Mouse (Mus musculus): ENCODE data around the gene Dxo. TPM values are rescaled to one million over a fixed set of nuclear protein-coding genes. Genes with fewer than 3 reads are reported as not detected.
"Not testable (repeated sequence)": the region's sequence is repeated elsewhere in the genome, so short reads cannot be mapped to it uniquely, and the experiment has no call there.

The Dxo gene
- total RNA-seq (2021), result 10 to 100 TPM; 36.6 to 40.8 TPM
- long read RNA-seq, transcript Dxo-211 (7 exons, 1,447 nt), result major isoform, 7 of 28 reads
- long read RNA-seq, partial matches to known transcripts, result 16 of 28 reads
- long read RNA-seq, other reads (novel, unspliced or antisense), result 4 of 28 reads

DNA sequence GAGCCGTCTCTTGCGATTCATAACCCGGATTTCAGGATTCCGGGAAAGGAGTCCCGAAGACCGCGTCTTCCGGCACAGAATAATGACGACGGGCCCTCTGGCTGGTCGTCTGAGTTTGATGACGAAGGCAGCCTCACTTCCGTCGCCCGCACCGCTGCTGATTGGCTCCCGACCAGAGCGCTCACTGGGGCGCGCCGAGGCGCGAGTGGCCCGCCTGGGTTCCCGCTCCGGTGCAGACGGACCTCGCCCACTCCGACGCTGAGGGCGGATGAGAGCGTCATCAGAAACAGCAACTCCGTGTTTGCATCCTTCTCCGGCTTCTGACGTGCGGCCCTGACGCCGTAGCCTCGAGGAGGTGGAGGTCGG lies at the start of gene Dxo, which contains the start of gene Stk19:
TSS of gene Dxo (plus strand) at position 164 of the 366 bp plus-strand sequence.
TSS of gene Stk19 (minus strand) at position 90 of the 366 bp plus-strand sequence.
- DNase-seq (ENCODE audit: low spot score in 2 of 2), result peak; percentile 97 to 99

DNA sequence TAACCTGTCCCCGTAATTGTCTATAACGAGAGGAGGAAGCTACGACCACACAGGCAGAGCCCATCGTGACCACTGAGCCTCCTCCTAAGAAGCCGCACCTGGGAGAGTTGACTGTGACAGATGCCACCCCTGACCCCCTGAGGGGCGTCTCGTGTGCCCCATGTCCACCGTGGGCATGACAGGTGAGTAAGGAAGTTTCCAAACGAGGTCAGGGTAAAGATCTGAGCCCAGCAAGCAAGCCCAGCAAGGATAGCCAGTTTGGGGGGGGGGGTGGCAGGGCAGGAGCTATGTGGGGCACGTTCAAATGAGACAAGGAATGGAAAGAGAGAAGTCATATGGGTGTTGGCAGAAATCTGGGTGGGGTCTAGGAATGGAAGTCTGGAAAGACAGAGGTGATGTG lies 41.8 kb upstream of the Dxo start:
- no peak for DNase-seq (ENCODE audit: low spot score in 2 of 2)

DNA sequence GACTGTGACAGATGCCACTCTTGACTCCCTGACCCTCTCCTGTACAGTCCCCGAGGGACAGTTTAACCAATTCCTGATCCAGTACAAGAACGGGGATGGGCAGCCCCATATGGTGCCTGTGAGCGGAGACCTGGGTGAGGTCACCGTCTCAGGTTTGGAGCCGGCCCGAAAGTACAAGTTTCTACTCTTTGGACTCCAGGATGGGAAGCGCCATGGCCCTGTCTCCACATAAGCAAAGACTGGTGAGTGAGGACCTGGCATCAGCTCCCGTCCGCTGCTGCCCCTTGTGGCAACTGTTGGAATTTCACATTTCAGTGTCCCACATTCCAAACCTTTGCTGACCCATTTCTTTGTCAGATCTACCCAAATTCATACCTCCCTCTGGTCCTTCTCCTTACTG lies 41.2 kb upstream of the Dxo start:
- peak in 1 of 2 experiments; percentile 48 for DNase-seq (ENCODE audit: low spot score in 2 of 2)

DNA sequence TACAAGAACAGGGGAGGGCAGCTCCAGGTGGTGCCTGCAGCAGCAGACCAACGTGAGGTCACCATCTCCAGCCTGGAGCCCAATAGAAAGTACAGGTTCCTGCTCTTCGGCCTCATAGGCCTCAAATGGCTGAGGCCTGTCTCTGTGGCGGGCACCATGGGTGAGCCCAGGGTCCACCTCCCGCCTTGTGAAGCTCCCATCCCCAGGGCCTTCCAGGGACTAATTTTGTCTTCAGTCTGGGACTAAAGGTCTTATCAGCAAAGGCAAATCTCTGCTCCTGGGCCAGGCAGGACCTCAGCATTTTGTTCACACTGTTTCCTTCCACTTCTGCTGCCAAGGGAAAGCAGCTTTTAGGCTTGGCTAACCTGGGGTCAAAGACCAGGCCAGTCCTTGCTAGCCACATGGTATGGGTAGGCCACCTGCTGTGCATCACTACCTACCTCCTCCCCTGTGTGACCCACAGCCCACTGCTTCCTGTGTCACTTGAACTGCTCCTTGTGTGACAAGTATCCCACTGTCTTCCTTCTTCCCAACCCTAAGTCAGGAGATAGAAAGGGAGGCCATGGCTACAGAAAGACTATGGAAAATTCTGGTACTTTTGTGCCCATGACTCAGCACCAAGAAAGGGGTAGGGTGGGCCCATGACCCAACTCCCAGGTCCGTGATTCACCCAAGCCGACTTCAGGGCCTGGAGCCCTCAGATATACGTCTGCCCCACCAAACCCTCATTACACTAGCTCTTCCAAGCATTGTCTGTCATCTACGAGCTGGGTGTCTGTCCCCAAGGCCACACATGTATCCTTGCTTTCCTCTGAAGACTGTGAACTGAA lies 40.3 kb upstream of the Dxo start:
- DNase-seq (ENCODE audit: low spot score in 2 of 2), result no peak

DNA sequence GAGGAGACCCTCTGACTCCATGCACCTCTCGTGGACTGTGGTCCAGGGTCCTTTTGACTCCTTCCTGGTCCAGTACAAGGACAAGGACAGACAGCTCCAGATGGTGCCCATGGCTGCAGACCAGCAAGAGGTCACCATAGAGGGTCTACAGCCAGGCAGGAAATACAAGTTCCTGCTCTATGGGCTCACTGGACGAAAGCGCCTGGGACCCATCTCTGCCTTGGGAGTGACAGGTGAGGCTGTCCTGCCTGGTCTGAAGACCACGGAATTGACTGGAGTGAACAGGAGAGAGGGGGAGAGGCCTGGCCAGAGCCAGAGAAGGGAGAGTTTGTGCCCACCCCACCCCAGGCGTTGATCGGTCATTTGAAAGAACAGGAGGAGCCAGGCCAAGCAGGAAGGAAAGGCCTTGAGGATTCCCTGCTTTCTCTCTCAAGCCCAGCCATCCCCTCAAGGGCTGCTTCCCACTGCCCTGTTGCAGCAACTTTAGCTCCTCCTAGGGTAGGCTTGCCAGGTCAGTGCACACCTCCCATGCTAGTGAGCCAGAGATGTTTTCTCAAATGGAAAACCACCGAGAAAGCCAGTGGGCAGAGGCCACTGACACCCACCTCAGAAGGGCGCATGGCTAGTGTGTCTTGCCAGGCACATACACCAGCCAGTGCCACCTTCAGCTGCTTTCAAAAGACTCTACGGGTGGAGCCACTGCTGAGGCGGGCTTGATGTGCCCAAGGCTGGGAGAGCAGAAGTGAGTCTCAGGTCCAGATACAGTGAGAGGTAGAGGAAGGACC lies 39.4 kb upstream of the Dxo start:
- DNase-seq (ENCODE audit: low spot score in 2 of 2), result not testable (repeated sequence)

DNA sequence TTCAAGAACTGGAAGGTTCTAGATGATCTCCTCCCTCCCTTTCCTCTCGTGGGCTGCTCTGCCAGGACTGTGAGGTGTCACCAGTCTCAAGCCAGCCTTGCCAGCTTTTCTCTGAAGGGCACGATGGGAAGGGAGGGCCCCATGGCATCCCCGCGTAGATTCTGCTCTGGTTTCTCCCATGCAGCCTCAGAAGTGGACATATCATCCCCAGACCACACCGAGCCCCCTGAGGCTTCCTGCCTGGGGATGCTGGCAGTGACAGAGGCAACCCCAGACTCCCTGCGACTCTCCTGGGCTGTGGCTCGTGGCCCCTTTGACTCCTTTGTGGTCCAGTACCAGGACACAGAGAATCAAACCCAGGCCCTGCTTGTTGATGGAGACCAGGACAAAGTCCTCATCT lies 38.7 kb upstream of the Dxo start:
- DNase-seq (ENCODE audit: low spot score in 2 of 2), result not testable (repeated sequence)

DNA sequence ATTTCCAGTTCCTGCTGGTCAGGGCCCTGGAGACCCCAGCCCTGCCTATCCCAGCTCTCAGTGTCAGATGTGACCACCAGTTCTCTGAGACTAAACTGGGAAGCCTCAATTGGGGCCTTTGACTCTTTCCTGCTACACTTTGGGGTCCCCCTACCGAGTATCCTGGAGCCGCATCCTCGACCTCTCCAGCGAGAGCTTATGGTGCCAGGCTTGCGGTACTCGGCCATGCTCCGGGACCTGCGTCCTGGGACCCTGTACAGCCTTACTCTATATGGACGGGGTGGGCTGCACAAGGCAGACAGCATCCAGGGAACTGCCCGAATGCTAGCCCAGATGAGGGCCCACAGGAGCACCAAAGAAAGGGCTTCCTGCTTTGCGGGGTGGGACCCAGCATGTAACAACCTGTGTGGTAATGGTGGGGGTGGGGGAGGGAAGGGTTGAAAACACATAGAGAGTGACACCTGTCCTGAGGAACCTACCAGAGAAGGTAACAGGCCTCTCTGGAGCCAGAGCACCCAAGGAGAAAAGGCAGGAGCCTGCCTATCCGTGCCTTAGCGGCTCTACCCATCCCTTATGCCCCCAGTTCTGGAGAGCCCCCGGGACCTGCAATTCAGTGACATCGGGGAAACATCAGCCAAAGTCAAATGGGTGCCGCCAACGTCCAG lies 37.8 kb upstream of the Dxo start:
- no peak for DNase-seq (ENCODE audit: low spot score in 2 of 2)

DNA sequence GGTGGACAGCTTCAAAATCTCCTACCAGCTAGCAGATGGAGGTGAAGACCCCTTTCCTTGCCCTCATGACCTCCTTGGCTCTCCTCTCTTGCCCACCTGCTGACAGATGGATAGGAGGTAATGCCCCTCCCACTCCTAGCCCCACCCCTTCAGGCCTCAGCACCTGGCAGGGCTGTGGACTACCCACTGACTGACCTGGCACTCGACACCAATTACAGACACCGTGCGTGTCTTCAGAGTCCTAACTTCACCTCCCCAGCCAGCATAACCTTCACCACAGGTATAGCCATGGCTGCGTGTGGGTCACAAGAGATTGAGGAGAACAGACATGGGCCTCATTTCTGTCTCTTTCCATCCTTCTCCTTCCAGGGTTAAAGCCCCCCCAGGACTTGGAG lies 37.3 kb upstream of the Dxo start:
- DNase-seq (ENCODE audit: low spot score in 2 of 2), result no peak

DNA sequence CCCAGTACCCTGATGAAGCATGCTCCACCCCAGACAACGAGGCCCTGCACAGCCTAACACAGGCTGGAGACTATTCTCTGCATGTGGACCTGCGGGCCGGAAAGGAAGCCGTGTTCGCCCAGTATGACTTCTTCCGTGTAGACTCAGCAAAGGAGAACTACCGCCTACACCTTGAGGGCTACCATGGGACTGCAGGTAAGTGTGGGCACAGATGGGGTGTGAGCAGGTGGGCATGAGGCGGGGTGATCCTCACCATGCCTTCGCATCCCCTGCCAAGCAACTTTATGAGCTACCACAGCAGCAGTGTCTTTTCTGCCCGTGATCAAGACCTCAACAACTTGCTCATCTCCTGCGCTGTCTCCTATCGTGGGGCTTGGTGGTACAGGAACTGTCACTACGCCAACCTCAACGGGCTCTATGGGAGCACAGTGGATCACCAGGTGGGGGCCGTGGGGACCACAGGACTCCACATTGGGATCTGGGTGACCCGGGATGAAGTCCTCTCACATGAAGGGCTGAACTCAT lies 36.0 kb upstream of the Dxo start:
- DNase-seq (ENCODE audit: low spot score in 2 of 2), result not testable (repeated sequence)

DNA sequence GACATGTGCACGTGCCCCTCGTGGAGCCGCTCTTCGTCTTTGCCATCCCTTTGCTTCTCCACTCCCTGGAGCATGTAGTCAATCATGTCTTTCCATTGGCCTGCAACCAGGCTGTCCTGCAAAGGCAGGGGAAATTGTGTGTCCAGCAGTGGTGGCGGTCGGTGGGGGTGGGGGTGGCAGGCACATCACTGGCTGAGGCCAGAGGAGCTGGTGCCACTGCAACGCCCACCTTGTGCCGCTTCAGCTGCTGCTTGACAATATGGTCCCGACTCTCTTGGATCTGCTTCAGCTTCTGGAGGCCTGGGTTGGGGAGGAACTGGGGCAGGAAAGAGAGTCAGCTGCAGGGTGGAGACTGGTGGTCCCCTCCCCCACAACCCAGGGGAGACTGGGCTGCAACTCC lies 34.1 kb upstream of the Dxo start:
- DNase-seq (ENCODE audit: low spot score in 2 of 2), result not testable (repeated sequence)

DNA sequence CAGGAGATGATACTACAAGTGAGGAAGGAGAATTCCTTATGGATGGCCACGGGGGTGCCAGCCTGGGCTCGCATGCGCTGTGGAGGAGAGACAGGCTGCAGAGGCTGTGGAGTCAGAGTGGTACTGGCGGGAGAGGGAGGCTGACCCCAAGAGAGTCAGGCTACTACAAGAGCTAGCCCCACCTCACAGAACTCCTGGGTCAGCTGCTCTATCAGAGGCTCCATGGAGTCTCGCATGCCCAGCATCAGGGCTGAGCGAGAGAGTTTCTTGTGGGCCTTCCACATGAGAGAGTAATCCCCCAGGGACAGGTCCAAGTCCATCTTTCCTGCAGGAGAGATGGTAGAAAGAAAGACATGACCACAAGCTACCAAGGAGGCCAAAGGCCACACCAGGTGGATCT lies 33.5 kb upstream of the Dxo start:
- DNase-seq (ENCODE audit: low spot score in 2 of 2), result not testable (repeated sequence)

DNA sequence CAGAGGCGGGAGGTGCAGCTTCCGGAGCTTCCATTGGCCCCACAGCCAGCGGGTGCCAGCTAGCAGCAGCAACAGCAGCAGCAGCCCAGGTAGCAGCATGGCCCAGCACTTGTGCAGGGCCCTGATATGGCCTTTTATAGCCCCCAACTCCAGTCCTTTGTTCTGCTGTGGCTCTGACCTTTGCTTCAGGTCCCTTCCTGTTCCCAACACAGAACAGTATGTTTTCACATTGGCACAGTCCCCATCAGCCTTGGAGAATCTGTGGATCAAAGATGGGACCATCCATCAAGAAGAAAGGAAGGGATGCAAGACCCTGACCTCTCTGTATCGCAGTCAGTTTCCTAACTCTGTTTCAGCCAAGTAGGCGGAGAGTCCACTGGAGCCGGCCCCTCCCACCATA lies 32.5 kb upstream of the Dxo start, which contains the start of gene Cyp21a1:
TSS of gene Cyp21a1 (minus strand) at position 261 of the 400 bp plus-strand sequence.
- not testable (repeated sequence) for DNase-seq (ENCODE audit: low spot score in 2 of 2)

DNA sequence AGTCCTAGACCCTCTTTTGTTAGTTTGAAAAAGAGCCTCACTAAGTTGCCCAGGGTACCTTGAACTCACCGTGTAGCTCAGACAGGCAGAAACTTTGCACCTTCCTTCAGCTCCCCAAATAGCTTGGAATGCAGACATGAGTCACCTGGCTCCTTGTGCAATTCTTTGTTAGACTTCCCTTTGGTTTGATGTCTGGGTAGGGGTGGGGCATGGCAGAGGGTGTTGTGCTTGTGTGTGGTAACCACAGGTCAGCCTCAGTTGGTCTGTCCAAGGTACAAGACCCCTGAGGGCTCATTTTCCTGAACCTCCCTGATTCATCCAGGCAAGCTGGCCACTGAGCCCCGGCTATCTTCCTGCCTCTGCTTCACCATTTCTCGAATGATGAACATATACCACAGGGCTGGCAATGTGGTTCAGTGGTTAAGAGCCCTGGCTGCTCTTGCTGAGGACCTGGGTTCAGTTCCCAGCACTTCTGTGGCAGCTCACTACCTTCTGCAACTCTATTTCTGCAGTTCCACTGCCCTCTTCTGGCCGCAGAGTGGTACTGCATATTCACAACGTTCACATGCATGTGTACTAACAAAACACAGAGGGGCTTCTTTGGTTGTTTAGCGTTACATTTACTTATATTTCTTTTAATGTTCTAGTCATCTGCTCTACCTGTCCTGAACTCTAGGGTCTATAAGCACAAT lies 31.8 kb upstream of the Dxo start:
- no peak for DNase-seq (ENCODE audit: low spot score in 2 of 2)

DNA sequence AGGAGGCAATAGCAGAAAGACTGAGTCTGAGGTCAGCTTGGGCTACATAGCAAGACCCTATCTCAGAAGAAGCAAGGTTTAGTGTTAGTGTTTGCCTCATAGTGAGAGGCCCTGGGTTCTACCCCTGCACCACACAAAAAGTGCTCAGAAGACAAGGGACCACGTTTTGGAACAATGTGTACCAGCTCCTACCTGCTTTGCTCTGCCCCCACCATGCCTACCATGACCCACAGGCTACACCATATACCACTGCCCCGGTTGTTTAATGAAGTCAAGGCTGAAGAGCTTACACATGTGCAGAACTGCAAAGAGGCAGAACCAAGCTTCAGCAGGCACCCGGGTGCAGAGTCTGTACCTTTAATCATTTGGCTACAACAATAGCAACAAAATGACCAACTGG lies 29.6 kb upstream of the Dxo start:
- no peak for DNase-seq (ENCODE audit: low spot score in 2 of 2)

DNA sequence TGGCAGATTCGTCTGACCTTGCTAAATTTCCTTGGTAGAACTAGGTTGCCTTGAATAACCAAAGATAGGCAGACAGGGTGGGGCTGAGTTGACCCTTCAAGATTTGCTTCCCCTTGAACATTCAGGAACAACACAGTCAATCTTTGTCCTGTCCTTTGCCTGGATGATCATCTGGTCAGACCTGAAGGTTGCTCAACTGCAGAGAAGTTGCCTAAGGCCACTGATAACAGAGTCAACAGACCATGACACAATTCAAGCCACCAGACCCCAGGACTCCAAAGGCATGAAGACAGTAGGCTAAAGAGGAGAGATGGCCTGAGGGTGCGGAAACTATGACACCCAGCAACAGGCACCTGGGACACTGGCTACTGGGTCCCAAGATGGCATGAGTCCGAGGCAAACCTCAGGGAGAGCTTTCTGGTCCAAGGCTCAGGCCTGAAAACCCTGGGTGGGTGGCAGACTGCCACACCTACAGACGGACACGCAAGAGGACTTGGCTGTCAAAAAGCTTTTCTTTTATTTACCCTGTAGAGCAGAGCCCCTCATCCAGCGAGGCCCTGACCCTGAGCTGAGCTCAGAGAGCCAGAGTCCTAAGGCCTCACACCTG lies 28.1 kb upstream of the Dxo start:
- no peak for DNase-seq (ENCODE audit: low spot score in 2 of 2)

DNA sequence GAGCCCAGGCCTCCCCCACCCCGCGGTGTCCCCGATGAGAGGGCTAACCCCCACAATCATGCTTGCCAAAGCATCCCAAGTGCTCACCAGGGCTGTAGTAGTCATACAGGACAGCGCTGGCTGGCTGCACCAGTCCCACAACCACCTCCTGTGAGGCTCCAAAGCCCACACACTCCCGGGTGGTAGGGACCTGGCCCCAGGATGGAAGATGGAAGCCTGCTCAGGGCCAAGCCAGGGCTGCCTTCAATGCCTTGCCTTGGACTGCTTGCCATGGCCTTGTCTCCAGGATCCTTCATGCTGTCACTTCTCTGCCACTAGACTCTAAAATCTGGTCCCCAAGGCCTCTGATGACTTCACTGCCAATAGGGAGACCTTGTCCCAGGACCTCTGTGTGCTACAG lies 26.4 kb upstream of the Dxo start:
- DNase-seq (ENCODE audit: low spot score in 2 of 2), result not testable (repeated sequence)

DNA sequence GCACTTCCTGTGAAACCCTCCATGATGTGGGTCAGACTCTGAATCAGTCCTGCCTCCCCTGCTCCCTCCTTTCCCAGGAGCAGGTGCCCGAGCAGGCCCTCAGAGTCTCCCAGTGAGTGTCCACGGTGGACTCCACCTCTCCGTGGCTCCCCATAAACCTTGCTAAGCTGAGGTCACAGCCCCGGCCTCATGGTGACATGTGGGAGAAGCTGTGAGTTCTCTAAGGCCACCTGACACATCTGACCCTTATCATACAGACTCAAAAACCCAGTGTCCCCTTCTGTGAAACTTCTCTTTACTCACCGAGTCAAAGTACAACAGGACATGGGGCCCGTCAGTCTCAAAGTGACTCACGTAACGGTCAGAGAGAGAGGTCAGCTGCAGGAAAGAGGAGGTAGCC lies 26.0 kb upstream of the Dxo start:
- DNase-seq (ENCODE audit: low spot score in 2 of 2), result not testable (repeated sequence)

DNA sequence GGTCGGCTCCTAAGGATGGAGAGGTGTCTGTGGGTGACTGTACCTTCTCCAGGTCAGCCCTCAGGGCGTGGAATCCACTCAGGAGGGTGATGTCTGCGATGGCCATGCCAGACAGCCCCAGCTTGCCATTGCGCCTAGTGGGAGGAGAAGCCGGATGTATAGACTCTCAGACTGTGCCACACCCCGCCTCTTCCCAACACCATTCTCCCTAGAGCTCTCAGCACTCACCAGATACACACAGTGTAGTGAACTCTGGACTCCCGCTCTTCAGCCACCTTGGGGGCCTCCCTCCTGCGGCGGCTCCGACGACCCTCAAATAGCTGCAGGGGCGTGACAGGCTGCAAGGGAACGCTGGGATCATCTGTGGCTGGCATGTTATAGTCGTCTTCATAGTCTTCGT lies 25.5 kb upstream of the Dxo start:
- DNase-seq (ENCODE audit: low spot score in 2 of 2), result no peak

DNA sequence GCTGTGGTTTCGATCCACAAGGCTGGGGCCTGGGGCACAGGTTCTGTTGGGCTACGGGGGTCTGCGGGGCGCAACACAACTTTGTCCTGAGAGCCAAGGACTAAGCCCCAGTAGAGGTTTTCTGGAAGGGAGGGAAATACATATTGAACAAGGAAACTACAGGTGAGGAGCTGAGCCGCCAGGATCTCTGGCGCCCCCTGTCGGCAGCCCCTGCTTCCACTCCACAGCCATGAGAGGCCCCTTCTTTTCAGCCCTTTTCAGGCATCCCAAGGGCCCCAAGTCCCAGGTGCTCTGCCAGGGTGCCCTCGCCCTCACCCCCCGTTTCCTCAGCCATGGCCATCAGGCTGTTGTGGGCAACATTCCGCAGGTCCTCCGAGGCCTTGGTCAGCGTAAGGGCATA lies 23.1 kb upstream of the Dxo start:
- DNase-seq (ENCODE audit: low spot score in 2 of 2), result peak in 1 of 2 experiments; percentile 41

DNA sequence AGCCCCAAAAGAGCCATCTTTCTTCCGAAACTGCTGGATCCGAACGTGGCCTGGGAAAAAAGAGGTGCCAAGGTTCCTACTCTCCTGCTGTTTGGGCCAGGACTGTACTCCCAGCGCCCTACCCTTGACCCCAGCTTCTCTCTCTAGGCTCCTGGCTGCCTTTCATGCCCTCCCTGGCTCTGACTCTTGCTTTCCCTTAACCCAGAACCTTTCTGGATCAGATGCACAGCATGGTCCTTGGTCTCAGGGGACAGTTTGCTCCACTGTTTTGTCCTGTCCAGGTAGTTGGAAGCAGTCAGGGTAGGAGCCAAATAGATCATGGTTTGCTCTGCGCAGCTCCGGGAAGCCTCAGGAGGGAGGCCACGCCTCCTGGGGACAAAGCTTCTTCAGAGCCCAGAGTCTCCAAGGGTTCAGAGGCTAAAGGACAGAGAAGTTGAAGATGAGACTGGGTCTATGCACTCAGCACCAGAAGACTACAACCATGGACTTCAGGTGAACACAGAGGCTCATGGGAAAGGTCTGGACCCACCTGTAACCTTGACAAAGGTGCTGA lies 21.9 kb upstream of the Dxo start:
- no peak for DNase-seq (ENCODE audit: low spot score in 2 of 2)
